Mouse (Mus musculus) midbrain, embryonic 12.5 days (tissue): ENCODE data around the gene Slc2a9. TPM values are rescaled to one million over a fixed set of nuclear protein-coding genes. Genes with fewer than 3 reads are reported as not detected.

Source experiments
- ATAC-seq: fragments of 200-750 bp; cut with Nextera tagmentation; 2 replicates; pipeline ENCODE4 v1.8.0; 2017; ENCODE audit warnings: low read depth, moderate TSS enrichment, moderate library complexity; ENCODE audit not compliant: low FRiP score
- H3K27ac ChIP-seq: fragments of 300-500 bp; sonication (generic); replicated peaks from 2 replicates; pipeline ENCODE4 v1.5.1; 2016; ENCODE audit warnings: mild to moderate bottlenecking
- H3K27me3 ChIP-seq: fragments of 300-500 bp; sonication (generic); 2 replicates; pipeline ENCODE4 v1.6.1; 2016; ENCODE audit warnings: mild to moderate bottlenecking
- H3K36me3 ChIP-seq: fragments of 300-500 bp; sonication (generic); 2 replicates; pipeline ENCODE4 v1.6.1; 2016
- H3K4me1 ChIP-seq: fragments of 300-500 bp; sonication (generic); 2 replicates; pipeline ENCODE4 v1.6.1; 2016
- H3K4me2 ChIP-seq: fragments of 300-500 bp; sonication (generic); replicated peaks from 2 replicates; pipeline ENCODE4 v1.6.1; 2016; ENCODE audit warnings: mild to moderate bottlenecking, moderate library complexity
- H3K4me3 ChIP-seq: fragments of 300-500 bp; sonication (generic); 2 replicates; pipeline ENCODE4 v1.5.1; 2016; ENCODE audit warnings: mild to moderate bottlenecking
- H3K9ac ChIP-seq: fragments of 300-500 bp; sonication (generic); replicated peaks from 2 replicates; pipeline ENCODE4 v1.6.1; 2016; ENCODE audit warnings: mild to moderate bottlenecking, moderate library complexity
- H3K9me3 ChIP-seq: fragments of 300-500 bp; sonication (generic); 2 replicates; pipeline ENCODE4 v1.6.1; 2016; ENCODE audit warnings: mild to moderate bottlenecking
- WGBS: fragments of 180-500 bp; shearing (Covaris S2); methylation state at CpG from one replicate; pipeline ENCODE4 v1.1.7; 2016; 5-methylcytosine and 5-hydroxymethylcytosine counted together
- polyA plus RNA-seq: library from polyadenylated mRNA; unstranded; fragments of >200 nt; fragmentation: Nextera tagmentation; extraction: Ambion mirVana; gene quantifications from 2 replicates; pipeline ENCODE4 v1.2.1, GENCODE M21; 2016

The Slc2a9 gene
- 0.26 and 0.76 TPM in 2 replicates for polyA plus RNA-seq

DNA sequence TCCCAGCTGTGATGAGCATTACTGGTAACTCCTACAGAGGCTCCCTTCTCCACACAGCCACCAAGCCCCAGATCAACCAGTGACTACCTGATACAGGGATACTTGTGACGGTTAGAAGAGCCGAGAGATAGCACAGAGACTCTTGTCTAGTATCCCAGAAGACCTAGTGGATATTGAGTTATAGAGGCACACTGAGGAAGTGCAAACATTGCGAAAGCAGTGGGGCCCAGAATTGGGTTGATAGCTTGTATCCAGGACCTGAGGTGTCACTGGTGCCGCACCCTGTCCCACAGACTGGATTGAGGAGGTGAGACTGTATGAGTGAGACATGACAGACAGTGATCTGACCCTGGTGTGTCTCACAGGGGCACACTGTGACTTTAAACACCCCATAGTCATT is at the start of gene Slc2a9:
TSS of gene Slc2a9 (minus strand) at position 152 of the 400 bp plus-strand sequence.
- 92% methylated on average over 4 of the region's 4 CpGs for WGBS
- Histone ChIP-seq H3K27ac (no peak within 1 kb of the TSS), H3K4me1 (no peaks in the 10 kb centered on the region), H3K9me3 (no peaks in the 10 kb centered on the region), H3K4me3 (no peak within 1 kb of the TSS), H3K36me3 (no peaks in the 10 kb centered on the region), H3K4me2 (no peak within 1 kb of the TSS), H3K27me3 (no peaks in the 10 kb centered on the region), H3K9ac (no peak within 1 kb of the TSS)
- no peak for ATAC-seq

DNA sequence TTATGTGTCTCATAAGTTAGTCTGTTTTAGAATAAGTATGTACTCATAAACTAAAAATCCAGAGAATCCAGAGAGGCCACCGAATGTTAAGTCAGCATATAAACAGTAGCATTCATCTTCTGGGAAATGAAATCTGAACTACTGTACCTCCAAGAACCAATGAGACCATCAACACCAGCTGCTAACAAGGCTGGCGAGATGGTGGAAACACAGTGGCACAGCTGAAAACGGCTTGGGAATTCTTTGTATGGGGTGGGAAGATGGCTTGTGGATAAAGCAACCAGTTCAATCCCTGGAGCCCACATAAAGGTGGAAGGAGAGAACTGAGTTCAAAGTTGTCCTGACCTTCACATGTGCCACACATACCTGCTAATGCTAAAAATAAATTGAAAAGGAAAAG is 49.7 kb upstream of the Slc2a9 start:
- no peaks in the 10 kb centered on the region for H3K9me3 ChIP-seq
- H3K4me1 ChIP-seq, result no peaks in the 10 kb centered on the region
- no peaks in the 10 kb centered on the region for H3K27me3 ChIP-seq
- H3K36me3 ChIP-seq, result peaks cover 82% of the 10 kb centered on the region
- H3K9ac ChIP-seq, result no peak overlapping the region
- no peak for ATAC-seq
- H3K4me2 ChIP-seq, result no peak overlapping the region
- no peak overlapping the region for H3K4me3 ChIP-seq
- WGBS, result 86% methylated on average over 3 of the region's 3 CpGs
- no peak overlapping the region for H3K27ac ChIP-seq

DNA sequence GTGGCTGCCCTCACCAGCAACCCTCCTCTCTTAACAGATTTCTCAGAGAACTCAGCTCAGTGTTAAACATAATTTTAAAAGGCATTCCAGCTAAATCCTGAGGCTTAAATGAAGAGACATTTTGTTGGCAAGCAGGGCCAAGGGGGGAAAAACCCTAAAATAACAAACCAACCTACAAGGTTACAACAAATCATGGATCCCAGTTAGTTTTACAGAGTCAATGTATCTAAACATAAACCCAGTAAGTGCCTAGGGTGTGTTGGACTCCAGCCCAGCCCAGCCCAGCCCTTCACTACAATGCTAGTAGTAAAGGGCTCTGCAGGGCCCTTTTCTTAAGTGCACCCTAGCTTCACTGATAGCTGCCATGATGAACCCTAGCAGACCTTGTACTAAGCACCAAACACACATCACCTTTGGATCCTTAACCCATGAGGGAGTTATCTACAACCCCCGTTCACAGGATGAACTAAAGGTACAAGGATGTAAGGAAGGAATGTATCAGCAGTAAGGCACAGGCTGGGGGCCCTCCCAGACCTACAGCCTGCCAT is 47.4 kb upstream of the Slc2a9 start:
- H3K27me3 ChIP-seq, result no peaks in the 10 kb centered on the region
- H3K27ac ChIP-seq, result no peak overlapping the region
- no peak overlapping the region for H3K4me2 ChIP-seq
- no peak for ATAC-seq
- H3K4me1 ChIP-seq, result no peaks in the 10 kb centered on the region
- H3K36me3 ChIP-seq, result peaks cover 92% of the 10 kb centered on the region
- no peaks in the 10 kb centered on the region for H3K9me3 ChIP-seq
- no peak overlapping the region for H3K4me3 ChIP-seq
- H3K9ac ChIP-seq, result no peak overlapping the region
- 91% methylated on average over 1 of the region's 1 CpGs for WGBS

DNA sequence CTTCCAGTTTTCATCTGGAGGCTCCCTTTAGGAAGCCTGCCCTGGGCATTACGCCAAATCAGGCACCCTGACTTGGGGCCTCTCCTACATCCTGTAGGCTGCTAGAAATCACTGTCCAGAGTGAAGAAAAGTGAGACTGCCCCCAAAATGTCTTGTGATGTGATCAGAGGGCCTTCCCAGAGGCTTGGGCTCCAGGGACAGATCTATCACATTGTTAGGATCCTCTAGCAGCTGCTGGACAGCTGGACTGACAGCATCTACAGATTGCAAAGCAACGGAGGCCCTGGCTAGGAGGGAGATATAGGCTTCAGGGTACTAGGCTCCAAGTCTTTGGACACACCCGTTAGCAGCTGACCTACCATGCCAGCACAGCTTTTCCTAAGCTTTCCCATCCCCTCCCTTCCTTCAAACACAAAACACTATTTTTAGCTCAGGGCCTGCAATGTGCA is 46.5 kb upstream of the Slc2a9 start:
- WGBS, result 91% methylated on average over 3 of the region's 3 CpGs
- no peaks in the 10 kb centered on the region for H3K4me1 ChIP-seq
- H3K9me3 ChIP-seq, result no peaks in the 10 kb centered on the region
- H3K4me2 ChIP-seq, result no peak overlapping the region
- H3K27ac ChIP-seq, result no peak overlapping the region
- ATAC-seq, result no peak
- no peak overlapping the region for H3K9ac ChIP-seq
- H3K4me3 ChIP-seq, result no peak overlapping the region
- no peaks in the 10 kb centered on the region for H3K27me3 ChIP-seq
- H3K36me3 ChIP-seq, result peaks cover 93% of the 10 kb centered on the region

DNA sequence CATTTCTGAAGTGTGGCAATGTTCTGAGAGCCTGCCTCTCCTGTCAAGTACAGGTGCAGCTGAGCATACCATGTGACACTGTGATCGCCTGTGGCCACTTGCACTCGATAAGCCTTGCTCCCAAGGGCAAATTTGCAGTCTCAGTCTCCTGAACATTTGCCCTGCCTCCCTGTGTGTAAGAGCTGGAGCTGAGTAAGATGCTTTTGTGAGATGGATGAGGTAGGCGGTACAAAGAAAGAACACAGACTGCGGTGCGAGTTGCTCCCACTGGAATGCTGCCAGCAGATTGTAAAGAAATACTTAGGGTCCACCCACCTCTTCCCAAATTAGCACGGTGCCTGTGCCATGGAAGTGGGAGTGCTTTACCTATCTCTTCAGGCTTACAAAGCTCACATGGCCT is 44.4 kb upstream of the Slc2a9 start:
- H3K4me1 ChIP-seq, result no peaks in the 10 kb centered on the region
- no peak for ATAC-seq
- no peaks in the 10 kb centered on the region for H3K9me3 ChIP-seq
- no peak overlapping the region for H3K4me2 ChIP-seq
- no peak overlapping the region for H3K27ac ChIP-seq
- 89% methylated on average over 6 of the region's 6 CpGs for WGBS
- no peaks in the 10 kb centered on the region for H3K27me3 ChIP-seq
- H3K36me3 ChIP-seq, result peaks cover 98% of the 10 kb centered on the region
- no peak overlapping the region for H3K9ac ChIP-seq
- no peak overlapping the region for H3K4me3 ChIP-seq

DNA sequence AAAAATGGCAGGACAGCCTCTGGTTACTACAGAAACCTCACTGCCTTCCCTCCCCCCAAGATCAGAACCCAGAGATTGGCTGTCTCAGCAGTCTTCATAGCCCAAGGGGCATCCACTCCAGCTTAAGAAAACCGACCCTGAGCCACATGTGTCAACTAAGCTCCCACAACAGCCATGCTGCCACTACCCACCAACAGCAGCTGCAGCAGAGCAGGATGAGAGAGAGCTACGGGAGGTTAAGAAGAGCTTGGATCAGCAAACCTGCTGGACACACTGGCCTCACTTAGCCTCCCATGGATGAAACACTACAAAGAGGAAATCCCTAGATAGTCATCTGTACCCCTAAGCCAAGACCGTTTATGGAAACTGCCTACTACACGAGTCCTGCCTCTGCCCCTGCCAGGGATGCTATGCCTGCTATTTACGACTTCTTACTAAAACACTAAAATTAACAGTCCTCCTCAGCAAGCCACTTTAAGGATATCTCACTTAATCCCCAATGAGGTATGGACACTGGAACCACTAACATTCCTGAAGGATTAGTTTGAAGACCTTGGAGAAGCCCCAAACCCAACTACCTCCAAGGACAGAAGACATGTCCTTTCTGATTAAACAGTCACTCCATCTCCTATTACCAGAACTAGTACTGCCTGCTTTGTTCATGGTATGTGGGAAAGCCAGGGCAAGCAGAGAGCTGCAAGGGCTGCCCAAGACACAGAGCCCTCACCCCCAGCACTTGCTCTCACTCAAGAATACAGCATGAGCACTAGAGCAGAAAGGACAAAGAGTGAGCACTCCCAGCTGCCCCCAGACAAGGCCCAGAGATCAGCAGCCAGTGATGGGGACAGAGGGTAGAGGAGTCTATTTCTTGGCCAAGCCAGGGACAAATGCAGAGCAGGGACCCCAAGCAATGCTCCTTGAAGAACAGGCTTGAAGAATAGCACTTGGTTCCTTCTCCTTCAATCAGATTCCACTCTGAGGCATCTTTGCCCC is 41.8 kb upstream of the Slc2a9 start:
- no peak overlapping the region for H3K4me2 ChIP-seq
- H3K4me1 ChIP-seq, result no peaks in the 10 kb centered on the region
- no peaks in the 10 kb centered on the region for H3K27me3 ChIP-seq
- no peak overlapping the region for H3K9ac ChIP-seq
- H3K9me3 ChIP-seq, result no peaks in the 10 kb centered on the region
- H3K27ac ChIP-seq, result no peak overlapping the region
- WGBS, result 80% methylated on average over 5 of the region's 5 CpGs
- ATAC-seq, result no peak
- peaks cover 100% of the 10 kb centered on the region for H3K36me3 ChIP-seq
- H3K4me3 ChIP-seq, result no peak overlapping the region

DNA sequence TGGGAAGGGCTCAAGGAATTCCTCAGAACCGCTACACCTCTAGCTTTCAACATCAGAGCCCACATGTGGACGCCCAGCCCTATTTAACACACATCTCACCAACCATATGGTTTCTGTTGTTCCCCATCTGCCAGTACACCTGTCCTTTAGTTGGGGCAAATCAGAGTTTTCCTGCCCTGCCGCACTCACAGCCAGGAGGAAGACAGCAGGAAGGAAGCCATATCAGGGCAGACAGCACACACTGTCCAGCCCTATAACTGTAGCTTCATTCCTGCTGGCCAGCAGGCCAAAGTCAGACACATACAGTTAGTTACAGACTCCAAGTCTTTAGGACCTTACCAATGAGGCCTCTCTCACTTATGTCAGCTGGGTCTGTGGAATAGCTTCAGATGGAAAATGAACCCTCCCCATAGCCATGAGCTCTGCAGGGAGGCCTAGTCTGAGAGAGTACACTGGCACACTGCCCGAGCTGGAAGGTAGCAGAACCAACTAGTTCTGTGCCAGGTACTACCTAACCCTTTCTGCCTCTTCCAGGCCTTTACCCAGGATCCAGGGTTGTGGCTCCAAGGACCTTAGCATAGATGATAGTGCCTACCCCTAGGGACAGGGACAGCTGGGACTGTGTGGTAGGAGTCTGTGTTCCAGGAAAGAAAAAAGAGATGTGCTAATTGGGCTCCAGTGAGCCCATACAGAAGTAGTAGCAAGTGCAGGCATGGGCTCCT is 40.7 kb upstream of the Slc2a9 start:
- Histone ChIP-seq H3K4me3 (no peak overlapping the region), H3K9me3 (no peaks in the 10 kb centered on the region), H3K9ac (no peak overlapping the region), H3K4me2 (no peak overlapping the region), H3K27ac (no peak overlapping the region), H3K36me3 (peaks cover 100% of the 10 kb centered on the region), H3K4me1 (no peaks in the 10 kb centered on the region), H3K27me3 (no peaks in the 10 kb centered on the region)
- no peak for ATAC-seq
- WGBS, result 89% methylated on average over 4 of the region's 4 CpGs

DNA sequence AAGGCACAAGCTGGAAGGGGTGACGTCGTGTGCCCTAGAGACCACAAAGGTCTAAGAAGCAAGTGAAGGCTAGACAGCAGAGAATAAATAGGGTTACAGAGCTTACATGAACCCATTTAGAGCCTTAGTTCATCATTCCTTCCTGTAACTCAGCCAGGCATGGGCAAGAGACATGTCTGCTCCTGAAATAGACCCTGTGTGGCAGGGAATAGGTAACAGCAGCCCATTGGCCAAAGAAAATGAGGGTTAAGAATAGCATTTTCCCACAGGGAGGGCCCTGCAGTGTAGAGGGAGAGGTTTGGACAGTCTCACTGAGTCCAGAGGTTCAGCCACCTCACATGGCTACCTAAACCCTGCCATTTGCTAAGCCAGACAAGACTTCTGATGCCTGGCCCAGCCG is 38.8 kb upstream of the Slc2a9 start:
- no peak for ATAC-seq
- Histone ChIP-seq H3K9ac (no peak overlapping the region), H3K4me3 (no peak overlapping the region), H3K9me3 (no peaks in the 10 kb centered on the region), H3K27ac (no peak overlapping the region), H3K4me1 (no peaks in the 10 kb centered on the region), H3K36me3 (peaks cover 100% of the 10 kb centered on the region), H3K4me2 (no peak overlapping the region), H3K27me3 (no peaks in the 10 kb centered on the region)
- 91% methylated on average over 3 of the region's 3 CpGs for WGBS

DNA sequence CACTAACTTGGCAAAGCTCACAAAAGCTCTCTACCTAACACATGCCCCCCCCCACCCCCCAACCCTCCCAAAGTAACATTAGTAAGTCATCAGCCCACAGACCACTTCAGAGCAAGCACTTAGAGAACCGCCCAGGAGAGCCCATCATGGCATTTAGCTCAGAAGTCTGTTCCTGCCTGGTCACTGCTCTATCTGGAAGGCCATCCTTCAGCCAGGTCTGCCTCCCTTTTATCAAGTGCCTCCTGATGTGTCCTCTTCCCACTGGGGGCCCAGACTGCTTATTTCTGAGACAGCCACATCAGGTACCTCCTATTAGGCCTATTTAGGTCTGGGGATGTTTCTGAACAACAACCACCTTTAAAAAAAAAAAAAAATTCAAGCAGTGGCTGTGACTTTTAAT is 38.0 kb upstream of the Slc2a9 start:
- no peaks in the 10 kb centered on the region for H3K4me1 ChIP-seq
- no peak overlapping the region for H3K4me2 ChIP-seq
- peaks cover 100% of the 10 kb centered on the region for H3K36me3 ChIP-seq
- H3K4me3 ChIP-seq, result no peak overlapping the region
- ATAC-seq, result no peak
- no peak overlapping the region for H3K9ac ChIP-seq
- no peaks in the 10 kb centered on the region for H3K27me3 ChIP-seq
- 91% methylated on average over 1 of the region's 1 CpGs for WGBS
- no peak overlapping the region for H3K27ac ChIP-seq
- no peaks in the 10 kb centered on the region for H3K9me3 ChIP-seq

DNA sequence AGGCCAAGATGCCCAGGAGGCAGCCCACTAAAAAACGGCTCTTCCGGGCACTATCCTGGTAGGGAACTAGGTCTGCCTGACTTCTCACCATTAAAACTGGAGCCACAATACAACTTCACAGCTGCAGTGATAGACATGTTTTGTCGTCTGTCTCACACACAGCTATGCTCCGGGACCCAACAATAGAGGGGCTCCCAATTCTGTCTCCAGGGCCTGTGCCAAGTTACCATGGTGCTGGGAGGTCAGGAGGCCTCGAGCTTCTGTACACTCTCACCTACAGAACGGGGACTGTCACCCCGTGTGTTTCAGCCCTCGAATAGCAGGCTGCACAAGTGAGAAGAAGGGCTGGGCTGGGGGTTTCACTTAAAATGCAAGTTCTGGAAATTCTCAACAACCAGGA is 35.6 kb upstream of the Slc2a9 start:
- H3K27ac ChIP-seq, result no peak overlapping the region
- H3K4me1 ChIP-seq, result no peaks in the 10 kb centered on the region
- H3K9me3 ChIP-seq, result no peaks in the 10 kb centered on the region
- ATAC-seq, result no peak
- no peaks in the 10 kb centered on the region for H3K27me3 ChIP-seq
- H3K36me3 ChIP-seq, result peaks cover 98% of the 10 kb centered on the region
- no peak overlapping the region for H3K4me3 ChIP-seq
- H3K9ac ChIP-seq, result no peak overlapping the region
- no peak overlapping the region for H3K4me2 ChIP-seq
- 95% methylated on average over 8 of the region's 8 CpGs for WGBS

DNA sequence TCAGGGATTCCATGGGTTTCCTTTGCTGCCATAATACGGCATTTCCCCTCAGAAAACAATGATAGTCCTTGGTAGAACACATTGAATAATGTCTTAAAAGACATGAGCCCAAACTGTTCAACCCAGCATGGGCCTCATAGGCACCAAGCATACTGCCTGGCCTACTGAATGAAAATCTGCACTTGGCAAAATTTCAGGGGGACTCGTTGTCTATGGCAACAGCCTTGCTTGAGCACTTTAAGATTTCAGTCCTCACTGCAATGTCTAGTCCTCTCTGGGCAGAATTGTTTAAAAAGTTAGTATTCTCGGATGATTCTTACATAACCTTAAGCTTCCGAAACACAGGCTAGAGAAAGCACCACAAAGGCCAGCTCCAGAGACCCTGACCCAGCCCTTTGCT is 34.9 kb upstream of the Slc2a9 start:
- H3K4me1 ChIP-seq, result no peaks in the 10 kb centered on the region
- no peak for ATAC-seq
- H3K36me3 ChIP-seq, result peaks cover 96% of the 10 kb centered on the region
- no peaks in the 10 kb centered on the region for H3K27me3 ChIP-seq
- 92% methylated on average over 4 of the region's 4 CpGs for WGBS
- no peak overlapping the region for H3K27ac ChIP-seq
- no peak overlapping the region for H3K4me3 ChIP-seq
- H3K9ac ChIP-seq, result no peak overlapping the region
- no peaks in the 10 kb centered on the region for H3K9me3 ChIP-seq
- no peak overlapping the region for H3K4me2 ChIP-seq

DNA sequence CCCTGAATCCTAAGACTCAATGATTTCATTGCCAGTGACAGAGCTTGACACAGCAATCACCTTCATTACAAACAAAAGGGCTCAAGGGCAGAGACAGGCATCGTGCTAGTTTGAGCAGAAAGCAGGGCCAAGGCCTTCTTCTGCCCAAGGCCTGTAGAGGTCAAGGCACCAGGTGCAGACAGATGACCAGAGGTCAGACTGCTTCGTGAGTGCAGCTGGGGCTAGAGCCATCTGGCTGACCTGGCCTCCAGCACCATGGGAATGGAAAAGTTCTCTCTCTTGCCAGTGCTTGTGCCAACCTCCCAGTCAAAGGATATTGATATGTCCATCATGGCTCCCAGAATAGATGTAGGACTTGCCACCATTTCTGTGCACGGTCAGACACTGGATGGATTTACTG is 33.9 kb upstream of the Slc2a9 start:
- Histone ChIP-seq H3K36me3 (peaks cover 96% of the 10 kb centered on the region), H3K27ac (no peak overlapping the region), H3K27me3 (no peaks in the 10 kb centered on the region), H3K4me2 (no peak overlapping the region), H3K4me3 (no peak overlapping the region), H3K4me1 (no peaks in the 10 kb centered on the region), H3K9me3 (no peaks in the 10 kb centered on the region), H3K9ac (no peak overlapping the region)
- no peak for ATAC-seq
- 90% methylated on average over 3 of the region's 3 CpGs for WGBS
